Mouse (Mus musculus): ENCODE results near the gene Shmt2. TPM values are rescaled to one million over a fixed set of nuclear protein-coding genes. Genes with fewer than 3 reads are reported as not detected.

Gene Shmt2
- polyA plus RNA-seq, 1 experiment from 2014 or later, result 56.2 TPM

DNA sequence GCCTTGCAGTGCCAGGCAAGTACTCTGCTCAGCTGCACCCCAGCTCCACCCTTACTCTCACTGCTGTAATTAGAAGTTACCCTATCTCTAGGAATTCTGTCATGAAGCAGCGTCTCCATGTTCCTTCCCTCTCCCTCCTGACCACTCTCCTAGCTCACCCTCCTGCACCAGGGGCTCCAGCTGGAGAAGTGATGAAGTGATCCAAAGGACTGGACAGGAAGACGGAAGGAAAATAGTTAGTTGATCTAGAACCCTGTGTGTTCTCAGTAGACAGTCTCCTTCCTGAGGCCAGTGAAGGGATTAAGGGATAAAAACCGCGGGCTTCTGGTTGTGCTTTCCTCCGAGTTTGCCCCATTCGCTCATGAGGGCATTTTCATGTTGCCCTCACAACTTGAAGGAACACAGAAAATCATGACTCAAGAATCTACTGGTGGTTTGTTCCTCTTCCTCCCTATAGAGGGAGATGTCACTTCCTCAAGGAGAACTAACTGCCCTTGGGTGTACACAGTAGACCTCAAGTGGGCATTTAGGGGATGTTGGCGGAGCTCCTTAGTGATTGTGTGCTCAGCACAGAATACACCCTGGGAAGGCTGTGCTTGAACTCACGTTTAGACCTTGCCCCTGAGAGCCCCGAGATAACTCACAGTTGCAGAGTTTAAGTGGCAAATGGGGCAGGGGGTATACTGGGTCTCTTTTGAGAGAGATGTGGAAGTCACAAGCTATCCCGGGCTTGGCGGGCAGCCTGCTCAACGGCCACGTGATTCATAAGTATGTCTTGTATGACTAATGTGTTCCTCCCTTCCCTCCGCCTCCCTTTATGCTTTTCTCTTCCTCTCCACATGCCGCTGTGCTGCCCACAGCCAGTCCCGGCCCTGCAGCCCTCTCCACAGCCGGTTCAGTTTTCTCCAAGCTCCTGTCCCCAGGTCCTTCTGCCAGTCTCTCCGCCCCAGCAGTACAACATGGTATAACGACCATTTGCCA lies 41.1 kb downstream of the Shmt2 start:
- no peak for ATAC-seq

GRCm38 (mm10) chr10:127479131-127479530 lies 43.1 kb downstream of the Shmt2 start:
- Histone ChIP-seq H3K27me3 (no peaks in the 10 kb centered on the region), H3K9ac (replicated peaks) (no peak overlapping the region), H3K4me3 (replicated peaks) (no peak overlapping the region), H3K36me3 (peaks cover 62% of the 10 kb centered on the region), H3K4me1 (replicated peaks) (no peaks in the 10 kb centered on the region), H3K9me3 (no peaks in the 10 kb centered on the region), H3K27ac (no peak overlapping the region), H3K4me2 (replicated peaks) (no peak overlapping the region)
- whole genome bisulfite sequencing, result 92% methylated on average over 4 of the region's 4 CpGs
- ATAC-seq, result no peak

More for the DNA sequence above, 41.1 kb downstream of the Shmt2 start:
- no peaks in the 10 kb centered on the region for H3K9me3 ChIP-seq
- no peak overlapping the region for H3K27ac ChIP-seq
- H3K27me3 ChIP-seq, result no peaks in the 10 kb centered on the region
- 88% methylated on average over 19 of the region's 19 CpGs for WGBS
- no peak overlapping the region for H3K4me2 ChIP-seq (replicated peaks)
- H3K36me3 ChIP-seq, result peaks cover 65% of the 10 kb centered on the region
- H3K9ac ChIP-seq (replicated peaks), result no peak overlapping the region
- no peaks in the 10 kb centered on the region for H3K4me1 ChIP-seq (replicated peaks)
- H3K4me3 ChIP-seq (replicated peaks), result no peak overlapping the region

- Histone ChIP-seq H3K4me3 (replicated peaks) (no peak overlapping the region), H3K27me3 (no peaks in the 10 kb centered on the region), H3K27ac (no peak overlapping the region; the same call in 1 of the 2 replicates), H3K4me2 (replicated peaks) (no peak overlapping the region), H3K4me1 (replicated peaks) (no peaks in the 10 kb centered on the region), H3K9me3 (no peaks in the 10 kb centered on the region), H3K9ac (replicated peaks) (no peak overlapping the region), H3K36me3 (peaks cover 62% of the 10 kb centered on the region)
- 84% methylated on average over 7 of the region's 7 CpGs for WGBS
- ATAC-seq, result no peak
These were observed 44.9 kb downstream of the Shmt2 start for GRCm38 (mm10) chr10:127477301-127477700.

GRCm38 (mm10) chr10:127476541-127476940 lies 45.7 kb downstream of the Shmt2 start:
- H3K4me2 ChIP-seq (replicated peaks), result no peak overlapping the region
- no peak overlapping the region for H3K27ac ChIP-seq
- no peak overlapping the region for H3K4me3 ChIP-seq (replicated peaks)
- peaks cover 63% of the 10 kb centered on the region for H3K36me3 ChIP-seq
- H3K4me1 ChIP-seq (replicated peaks), result no peaks in the 10 kb centered on the region
- no peak for ATAC-seq
- H3K9ac ChIP-seq (replicated peaks), result no peak overlapping the region
- no peaks in the 10 kb centered on the region for H3K27me3 ChIP-seq
- no peaks in the 10 kb centered on the region for H3K9me3 ChIP-seq
- WGBS, result 81% methylated on average over 3 of the region's 3 CpGs

GRCm38 (mm10) chr10:127475175-127475574 lies 47.1 kb downstream of the Shmt2 start:
- H3K9me3 ChIP-seq, result no peaks in the 10 kb centered on the region; the same call in 1 of the 2 replicates
- no peak overlapping the region for H3K27ac ChIP-seq
- H3K4me2 ChIP-seq (replicated peaks), result no peak overlapping the region
- H3K36me3 ChIP-seq, result peaks cover 63% of the 10 kb centered on the region
- H3K4me1 ChIP-seq (replicated peaks), result no peaks in the 10 kb centered on the region
- no peak overlapping the region for H3K9ac ChIP-seq (replicated peaks)
- WGBS, result 96% methylated on average over 4 of the region's 4 CpGs
- H3K4me3 ChIP-seq (replicated peaks), result no peak overlapping the region
- no peaks in the 10 kb centered on the region for H3K27me3 ChIP-seq
- no peak for ATAC-seq

DNA sequence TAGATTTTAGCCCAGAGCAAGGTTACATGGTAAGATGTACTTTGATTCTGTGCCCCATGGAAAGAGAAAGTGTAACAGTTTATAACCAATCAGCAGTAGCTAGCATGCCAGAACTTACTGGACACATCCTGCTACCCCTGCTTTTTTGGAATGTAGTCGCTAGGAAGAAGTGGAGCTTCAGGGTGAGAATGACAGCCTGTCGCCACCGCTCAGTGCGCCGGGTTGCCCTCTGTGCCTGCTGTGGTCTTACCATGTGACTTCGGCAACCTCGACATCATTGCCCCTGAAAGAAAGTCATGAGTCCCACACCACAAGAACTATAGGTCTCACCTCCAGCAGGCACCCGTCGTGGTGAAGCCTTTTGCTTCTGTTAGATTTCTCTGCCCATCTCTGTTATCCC lies 49.5 kb downstream of the Shmt2 start:
- Histone ChIP-seq H3K4me3 (replicated peaks) (no peak overlapping the region), H3K27me3 (no peaks in the 10 kb centered on the region), H3K9me3 (no peaks in the 10 kb centered on the region; the same call in 1 of the 2 replicates), H3K4me2 (replicated peaks) (no peak overlapping the region), H3K9ac (replicated peaks) (no peak overlapping the region), H3K36me3 (peaks cover 67% of the 10 kb centered on the region), H3K27ac (no peak overlapping the region), H3K4me1 (replicated peaks) (no peaks in the 10 kb centered on the region)
- WGBS, result 87% methylated on average over 9 of the region's 9 CpGs
- no peak for ATAC-seq

- no peak for ATAC-seq
- Histone ChIP-seq H3K27ac (no peak overlapping the region), H3K27me3 (no peaks in the 10 kb centered on the region), H3K9me3 (no peaks in the 10 kb centered on the region; the same call in 1 of the 2 replicates), H3K4me1 (replicated peaks) (no peaks in the 10 kb centered on the region), H3K9ac (replicated peaks) (no peak overlapping the region), H3K4me2 (replicated peaks) (no peak overlapping the region), H3K36me3 (peaks cover 54% of the 10 kb centered on the region), H3K4me3 (replicated peaks) (no peak overlapping the region)
- WGBS, result 82% methylated on average over 15 of the region's 15 CpGs
These were observed 50.8 kb downstream of the Shmt2 start for GRCm38 (mm10) chr10:127471281-127471988.

Other genes starting within 250 kb of the Shmt2 start
- gene Mbd6, start 233.4 kb downstream of the Shmt2 start, polyA plus RNA-seq (2015; fragmentation: Nextera tagmentation; extraction: Ambion mirVana), result 16.0 and 16.5 TPM in 2 replicates
- 122 and 127 TPM in 2 replicates for gene Mars, start 210.7 kb downstream of the Shmt2 start, polyA plus RNA-seq (2015; fragmentation: Nextera tagmentation; extraction: Ambion mirVana)
- gene Arhgap9, start 200.5 kb downstream of the Shmt2 start, polyA plus RNA-seq (2015; fragmentation: Nextera tagmentation; extraction: Ambion mirVana), result 0.77 and 1.4 TPM in 2 replicates
- gene Gli1, start 180.5 kb downstream of the Shmt2 start, polyA plus RNA-seq (2015; fragmentation: Nextera tagmentation; extraction: Ambion mirVana), result 1.3 and 1.5 TPM in 2 replicates
- gene Inhbe, start 168.0 kb downstream of the Shmt2 start, polyA plus RNA-seq (2015; fragmentation: Nextera tagmentation; extraction: Ambion mirVana), result 0.04 TPM in 1 of 2 replicates, not detected in the other
- not detected in 2 replicates for gene Inhbc, start 152.0 kb downstream of the Shmt2 start, polyA plus RNA-seq (2015; fragmentation: Nextera tagmentation; extraction: Ambion mirVana)
- 35.0 and 36.1 TPM in 2 replicates for gene R3hdm2, start 142.1 kb downstream of the Shmt2 start, polyA plus RNA-seq (2015; fragmentation: Nextera tagmentation; extraction: Ambion mirVana)
- 1.6 and 2.3 TPM in 2 replicates for gene Stac3, start 20.8 kb downstream of the Shmt2 start, polyA plus RNA-seq (2015; fragmentation: Nextera tagmentation; extraction: Ambion mirVana)
- 11.5 and 13.8 TPM in 2 replicates for gene Ndufa4l2, start 7.5 kb downstream of the Shmt2 start, polyA plus RNA-seq (2015; fragmentation: Nextera tagmentation; extraction: Ambion mirVana)
- 78.8 and 83.9 TPM in 2 replicates for gene Nxph4, start 12.1 kb upstream of the Shmt2 start, polyA plus RNA-seq (2015; fragmentation: Nextera tagmentation; extraction: Ambion mirVana)
- 98.2 and 99.4 TPM in 2 replicates for gene Lrp1, start 98.7 kb upstream of the Shmt2 start, polyA plus RNA-seq (2015; fragmentation: Nextera tagmentation; extraction: Ambion mirVana)
- 3.8 and 4.3 TPM in 2 replicates for gene Stat6, start 120.5 kb upstream of the Shmt2 start, polyA plus RNA-seq (2015; fragmentation: Nextera tagmentation; extraction: Ambion mirVana)
- 4.6 and 4.8 TPM in 2 replicates for gene Nemp1, start 144.5 kb upstream of the Shmt2 start, polyA plus RNA-seq (2015; fragmentation: Nextera tagmentation; extraction: Ambion mirVana)
- gene Nab2, start 146.1 kb upstream of the Shmt2 start, polyA plus RNA-seq (2015; fragmentation: Nextera tagmentation; extraction: Ambion mirVana), result 1.2 and 1.8 TPM in 2 replicates
- 0.28 and 0.53 TPM in 2 replicates for gene Myo1a, start 182.7 kb upstream of the Shmt2 start, polyA plus RNA-seq (2015; fragmentation: Nextera tagmentation; extraction: Ambion mirVana)
- gene Tac2, start 202.0 kb upstream of the Shmt2 start, polyA plus RNA-seq (2015; fragmentation: Nextera tagmentation; extraction: Ambion mirVana), result not detected in 2 replicates
- gene Zbtb39, start 217.1 kb upstream of the Shmt2 start, polyA plus RNA-seq (2015; fragmentation: Nextera tagmentation; extraction: Ambion mirVana), result 5.1 and 5.3 TPM in 2 replicates
- 0.39 and 0.52 TPM in 2 replicates for gene Gpr182, start 229.3 kb upstream of the Shmt2 start, polyA plus RNA-seq (2015; fragmentation: Nextera tagmentation; extraction: Ambion mirVana)
- 0.04 TPM in 1 of 2 replicates, not detected in the other for gene Rdh1, start 237.3 kb upstream of the Shmt2 start, polyA plus RNA-seq (2015; fragmentation: Nextera tagmentation; extraction: Ambion mirVana)
- not detected in 2 replicates for gene Rdh16f1, start 237.3 kb upstream of the Shmt2 start, polyA plus RNA-seq (2015; fragmentation: Nextera tagmentation; extraction: Ambion mirVana)